Mouse (Mus musculus) neural tube, embryonic 11.5 days (tissue): ENCODE data around the gene Hoxd11. TPM values are rescaled to one million over a fixed set of nuclear protein-coding genes. Genes with fewer than 3 reads are reported as not detected.

ENCODE experiments used
- ATAC-seq: fragments of 200-750 bp; cut with Nextera tagmentation; 2 replicates; pipeline ENCODE4 v1.8.0; 2017; ENCODE audit warnings: moderate number of reproducible peaks, mild to moderate bottlenecking, moderate TSS enrichment, moderate library complexity; ENCODE audit not compliant: insufficient read depth, low FRiP score, low TSS enrichment
- DNase-seq: peaks from one replicate; pipeline ENCODE4 v3.0.0-alpha.2; 2015; ENCODE audit warnings: low spot score
- H3K27ac ChIP-seq: fragments of 300-500 bp; sonication (generic); 2 replicates; pipeline ENCODE4 v1.5.1; 2014; ENCODE audit warnings: low read depth, mild to moderate bottlenecking, low read length
- H3K27me3 ChIP-seq: fragments of 300-500 bp; sonication (generic); 2 replicates; pipeline ENCODE4 v1.6.1; 2014; ENCODE audit warnings: mild to moderate bottlenecking, low read length, mixed read lengths; ENCODE audit not compliant: control insufficient read depth, insufficient read depth
- H3K36me3 ChIP-seq: fragments of 300-500 bp; sonication (generic); 2 replicates; pipeline ENCODE4 v1.6.1; 2014; ENCODE audit warnings: mild to moderate bottlenecking, low read length, moderate library complexity, mixed read lengths; ENCODE audit not compliant: control insufficient read depth, insufficient read depth
- H3K4me1 ChIP-seq: fragments of 300-500 bp; sonication (generic); 2 replicates; pipeline ENCODE4 v1.6.1; 2014; ENCODE audit warnings: low read length, mixed read lengths; ENCODE audit not compliant: control insufficient read depth, insufficient read depth
- H3K4me2 ChIP-seq: fragments of 300-500 bp; sonication (generic); 2 replicates; pipeline ENCODE4 v1.6.1; 2014; ENCODE audit warnings: low read depth, mild to moderate bottlenecking, moderate library complexity
- H3K4me3 ChIP-seq: fragments of 300-500 bp; sonication (generic); 2 replicates; pipeline ENCODE4 v1.5.1; 2014; ENCODE audit warnings: low read depth, low read length
- H3K9ac ChIP-seq: fragments of 300-500 bp; sonication (generic); 2 replicates; pipeline ENCODE4 v1.6.1; 2014; ENCODE audit warnings: mild to moderate bottlenecking, low read length
- H3K9me3 ChIP-seq: fragments of 300-500 bp; sonication (generic); 2 replicates; pipeline ENCODE4 v1.6.1; 2016; ENCODE audit warnings: low read length; ENCODE audit not compliant: control insufficient read depth
- WGBS: fragments of 180-500 bp; shearing (Covaris S2); extraction: QIAGEN DNeasy Blood & Tissue Kit; methylation state at CpG from one replicate; pipeline ENCODE4 v1.1.7; 2014; 5-methylcytosine and 5-hydroxymethylcytosine counted together
- polyA plus RNA-seq: library from polyadenylated mRNA; unstranded; fragments of >200 nt; fragmentation: Nextera tagmentation; extraction: Ambion mirVana; gene quantifications from 2 replicates; pipeline ENCODE4 v1.2.1, GENCODE M21; 2014

Hoxd11 gene
- polyA plus RNA-seq, 1 experiment from 2014 or later = 8.5 TPM

DNA sequence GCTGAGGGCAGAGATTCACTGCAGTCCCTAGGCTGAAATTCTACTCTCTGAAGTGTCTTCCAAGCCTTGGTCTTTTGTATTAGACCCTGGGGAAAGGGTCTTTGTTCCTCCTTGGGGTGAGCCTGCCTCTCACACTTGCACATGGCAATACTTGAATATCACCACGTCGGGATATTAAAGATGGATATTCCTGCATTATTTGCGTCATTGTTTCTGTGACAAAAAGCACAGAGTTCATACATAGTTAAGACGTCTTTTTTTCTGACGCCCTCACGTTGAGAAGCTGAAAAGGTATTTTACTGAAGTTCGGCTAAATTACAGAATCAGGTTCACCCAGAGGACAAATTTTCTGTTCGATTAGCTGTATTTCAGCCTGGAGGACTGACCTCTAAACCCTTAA is 51.0 kb downstream of the Hoxd11 start:
- peaks cover 63% of the 10 kb centered on the region for H3K4me1 ChIP-seq

DNA sequence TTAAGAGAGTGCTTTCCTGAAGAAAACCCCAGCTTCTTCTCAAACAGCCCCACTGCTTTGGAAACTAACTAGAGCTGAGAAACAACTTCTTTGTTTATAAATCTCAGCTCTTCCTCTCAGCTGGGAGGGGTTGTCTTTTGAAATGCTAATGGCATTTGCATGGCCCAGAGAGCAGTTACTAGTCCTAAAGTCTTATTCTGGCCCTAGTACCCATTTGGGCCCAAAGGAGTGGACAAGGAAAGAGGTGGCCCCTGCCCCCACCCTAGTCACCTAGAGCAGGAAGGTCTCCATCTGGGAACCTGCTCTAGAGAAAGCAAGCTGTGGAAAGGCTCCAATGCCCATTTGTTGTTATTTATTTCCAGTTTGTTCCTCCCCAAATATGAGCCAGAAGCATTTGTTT is 51.7 kb downstream of the Hoxd11 start:
- DNase-seq (peak; percentile 64), ATAC-seq (no peak)
- H3K36me3 ChIP-seq = peaks cover 2% of the 10 kb centered on the region; the same call in 1 of the 2 replicates
- H3K27ac ChIP-seq = peak overlapping the region; percentile 99
- peaks cover 66% of the 10 kb centered on the region for H3K4me1 ChIP-seq
- no peaks in the 10 kb centered on the region for H3K9me3 ChIP-seq
- no peaks in the 10 kb centered on the region for H3K27me3 ChIP-seq
- H3K4me2 ChIP-seq = peak overlapping the region; percentile 91
- H3K4me3 ChIP-seq = peak overlapping the region; percentile 48
- peak overlapping the region; percentile 95 for H3K9ac ChIP-seq

More for the DNA sequence above, 51.0 kb downstream of the Hoxd11 start:
- H3K27me3 ChIP-seq = no peaks in the 10 kb centered on the region
- no peak for ATAC-seq
- peak; percentile 56 for DNase-seq
- peaks cover 2% of the 10 kb centered on the region; the same call in 1 of the 2 replicates for H3K36me3 ChIP-seq
- H3K9ac ChIP-seq = peak overlapping the region; percentile 95
- WGBS = under 1% methylated on average over 8 of the region's 8 CpGs
- H3K4me3 ChIP-seq = peak overlapping the region; percentile 48
- H3K27ac ChIP-seq = peak overlapping the region; percentile 99
- H3K4me2 ChIP-seq = peak overlapping the region; percentile 91
- H3K9me3 ChIP-seq = no peaks in the 10 kb centered on the region

DNA sequence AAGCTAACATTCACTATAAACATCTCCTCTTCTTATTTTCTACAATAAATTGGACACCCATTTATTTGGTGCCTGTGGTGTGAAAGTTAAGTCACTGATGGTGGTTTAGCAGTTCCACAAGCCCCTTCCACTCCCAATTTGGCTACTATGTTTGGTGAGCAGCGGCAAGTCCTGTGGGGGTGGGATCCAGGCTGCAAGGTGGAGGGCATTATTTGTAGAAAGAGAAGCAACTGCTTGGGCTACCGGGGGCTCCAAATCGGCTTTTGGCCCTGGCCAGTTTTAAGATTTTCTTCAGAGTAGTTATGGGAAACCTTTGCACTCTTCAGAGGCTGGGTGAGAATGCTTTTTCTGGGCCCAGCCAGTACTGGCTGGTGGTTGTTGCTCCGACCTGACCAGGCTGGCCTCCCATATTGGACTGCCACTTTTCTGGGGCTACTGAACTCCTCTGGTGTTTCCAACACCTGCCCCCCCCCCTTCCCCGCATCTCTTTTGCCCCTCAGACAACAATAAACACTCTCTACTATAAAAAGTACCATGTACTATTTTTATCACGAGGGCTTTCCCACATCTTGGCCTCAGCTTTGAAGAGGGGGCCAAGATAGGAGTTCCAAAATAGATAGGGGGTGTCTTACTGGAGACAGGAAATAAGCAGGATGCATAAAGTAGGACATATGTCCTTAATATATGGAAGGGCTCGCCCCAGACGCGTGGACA is 52.6 kb downstream of the Hoxd11 start:
- peaks cover 2% of the 10 kb centered on the region; the same call in 1 of the 2 replicates for H3K36me3 ChIP-seq
- H3K4me3 ChIP-seq = peak overlapping the region; percentile 48
- no peaks in the 10 kb centered on the region for H3K27me3 ChIP-seq
- H3K9me3 ChIP-seq = no peaks in the 10 kb centered on the region
- peak; percentile 60 for DNase-seq
- ATAC-seq = no peak
- H3K4me2 ChIP-seq = peak overlapping the region; percentile 91
- peak overlapping the region; percentile 95 for H3K9ac ChIP-seq
- 6% methylated on average over 9 of the region's 9 CpGs for WGBS
- H3K4me1 ChIP-seq = peaks cover 68% of the 10 kb centered on the region
- H3K27ac ChIP-seq = peak overlapping the region; percentile 99

DNA sequence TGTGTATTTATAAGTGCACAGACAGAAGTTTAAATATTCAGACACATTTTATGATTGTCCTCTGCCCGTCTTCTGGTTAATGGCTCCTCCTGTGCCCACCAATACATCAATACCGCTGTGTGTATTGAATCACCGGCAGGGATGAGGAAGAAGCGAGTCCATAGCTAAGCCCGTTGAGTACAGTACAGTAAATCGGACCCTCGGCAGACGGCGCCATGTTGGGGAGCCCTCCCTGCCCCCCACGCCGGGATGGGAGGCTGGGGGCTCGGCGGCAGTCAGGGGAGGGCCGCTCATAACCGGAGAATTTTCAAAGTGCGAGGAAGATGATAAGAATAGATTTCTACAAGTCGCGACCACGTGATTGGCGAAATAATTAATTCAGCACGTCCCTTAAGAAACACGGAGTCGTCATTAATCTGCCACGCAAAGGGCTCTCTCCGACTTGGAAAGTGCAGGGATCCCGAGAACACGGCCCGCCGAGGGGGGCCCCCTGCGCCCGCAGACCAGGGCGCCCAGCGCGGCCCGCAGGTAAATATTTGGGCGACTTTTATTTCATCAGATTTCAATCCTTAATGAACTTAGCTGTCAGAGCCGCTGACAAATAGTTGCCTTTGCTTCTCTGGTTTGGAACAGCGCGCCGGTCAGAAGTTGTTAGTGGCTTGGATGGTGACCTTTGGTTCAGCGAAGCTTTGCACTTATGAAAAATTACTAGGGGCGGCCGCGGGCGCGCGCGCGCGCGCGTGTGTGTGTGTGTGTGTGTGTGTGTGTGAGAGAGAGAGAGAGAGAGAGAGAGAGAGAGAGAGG is 53.4 kb downstream of the Hoxd11 start:
- ATAC-seq (no peak), DNase-seq (peak; percentile 84)
- H3K4me1 ChIP-seq = peaks cover 68% of the 10 kb centered on the region
- H3K27ac ChIP-seq = peak overlapping the region; percentile 99
- H3K27me3 ChIP-seq = no peaks in the 10 kb centered on the region
- H3K9me3 ChIP-seq = no peaks in the 10 kb centered on the region
- peak overlapping the region; percentile 95 for H3K9ac ChIP-seq
- H3K4me2 ChIP-seq = peak overlapping the region; percentile 91
- H3K4me3 ChIP-seq = peak overlapping the region; percentile 48
- under 1% methylated on average over 52 of the region's 52 CpGs for WGBS
- peaks cover 2% of the 10 kb centered on the region; the same call in 1 of the 2 replicates for H3K36me3 ChIP-seq

DNA sequence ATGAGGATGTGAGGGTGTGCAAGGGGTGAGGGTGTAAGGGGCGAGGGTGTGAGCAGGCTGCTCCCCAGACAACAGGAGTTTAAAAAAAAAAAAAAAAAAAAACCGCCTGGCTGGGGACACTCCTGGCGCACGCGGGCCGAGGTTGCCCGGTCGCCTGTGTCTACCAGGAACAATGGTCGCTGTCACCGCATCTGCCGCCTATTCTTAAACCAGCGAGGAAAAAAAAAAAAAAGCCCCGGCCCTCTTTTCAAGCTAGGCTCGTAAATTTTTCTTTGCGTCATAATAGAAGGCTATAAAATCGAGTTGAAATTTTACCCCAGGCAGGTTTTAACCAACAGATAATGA is 53.9 kb downstream of the Hoxd11 start:
- Histone ChIP-seq H3K4me3 (peak overlapping the region; percentile 48), H3K9ac (peak overlapping the region; percentile 95), H3K9me3 (no peaks in the 10 kb centered on the region), H3K4me2 (peak overlapping the region; percentile 91), H3K36me3 (no peaks in the 10 kb centered on the region; the same call in 1 of the 2 replicates), H3K4me1 (peaks cover 73% of the 10 kb centered on the region), H3K27ac (peak overlapping the region; percentile 99), H3K27me3 (no peaks in the 10 kb centered on the region)
- WGBS = under 1% methylated on average over 16 of the region's 16 CpGs
- ATAC-seq (peak; percentile 53), DNase-seq (peak; percentile 83)

DNA sequence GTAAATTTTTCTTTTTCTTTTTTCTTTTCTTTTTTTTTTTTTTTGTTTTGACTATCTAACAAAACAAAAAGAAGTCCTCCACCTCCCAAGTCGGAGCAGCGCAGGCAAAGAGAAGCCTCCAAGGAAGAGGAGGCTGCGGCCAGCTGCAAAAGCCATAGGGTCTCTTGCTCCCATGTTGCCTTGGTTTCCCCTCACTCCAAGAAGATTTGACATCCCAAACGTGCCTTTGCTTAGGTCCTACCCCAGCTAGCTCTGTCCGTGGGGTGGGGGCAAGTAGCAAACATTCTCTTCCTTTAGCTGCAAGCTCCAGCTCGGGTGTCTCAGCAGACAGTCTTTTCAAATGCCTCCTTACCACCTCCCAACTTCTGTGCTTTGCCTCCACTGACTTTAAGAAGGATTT is 54.4 kb downstream of the Hoxd11 start:
- peak overlapping the region; percentile 99 for H3K27ac ChIP-seq
- under 1% methylated on average over 6 of the region's 6 CpGs for WGBS
- peak; percentile 71 for DNase-seq
- H3K27me3 ChIP-seq = no peaks in the 10 kb centered on the region
- no peak for ATAC-seq
- peaks cover 72% of the 10 kb centered on the region for H3K4me1 ChIP-seq
- peak overlapping the region; percentile 48 for H3K4me3 ChIP-seq
- peak overlapping the region; percentile 95 for H3K9ac ChIP-seq
- no peaks in the 10 kb centered on the region for H3K36me3 ChIP-seq
- no peaks in the 10 kb centered on the region for H3K9me3 ChIP-seq
- peak overlapping the region; percentile 91 for H3K4me2 ChIP-seq

DNA sequence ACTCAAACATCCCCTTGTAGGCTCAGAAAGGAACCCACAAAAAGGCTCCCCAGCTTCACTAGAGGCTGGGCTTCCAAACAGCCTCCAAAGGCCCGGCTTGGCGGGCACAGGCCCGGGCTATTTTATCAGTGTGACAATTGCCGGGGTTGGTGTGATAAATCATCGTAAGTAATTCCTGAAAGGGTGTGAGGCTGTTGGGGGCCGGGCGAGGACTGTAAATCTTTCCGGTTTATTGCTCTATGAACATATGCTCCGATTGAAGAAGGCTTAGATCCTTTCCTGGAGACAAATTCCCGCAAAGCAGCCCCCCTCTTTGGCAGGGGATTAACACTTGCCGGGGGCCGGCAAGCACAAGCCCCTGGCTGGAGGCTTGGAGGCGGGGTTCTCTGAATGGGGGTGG is 55.1 kb downstream of the Hoxd11 start:
- peak; percentile 85 for DNase-seq
- Histone ChIP-seq H3K4me2 (peak overlapping the region; percentile 91), H3K27me3 (no peaks in the 10 kb centered on the region), H3K9ac (peak overlapping the region; percentile 95), H3K4me3 (peak overlapping the region; percentile 48), H3K4me1 (peaks cover 74% of the 10 kb centered on the region), H3K27ac (peak overlapping the region; percentile 99), H3K9me3 (no peaks in the 10 kb centered on the region), H3K36me3 (no peaks in the 10 kb centered on the region)
- under 1% methylated on average over 13 of the region's 13 CpGs for WGBS
- peak; percentile 62 for ATAC-seq

DNA sequence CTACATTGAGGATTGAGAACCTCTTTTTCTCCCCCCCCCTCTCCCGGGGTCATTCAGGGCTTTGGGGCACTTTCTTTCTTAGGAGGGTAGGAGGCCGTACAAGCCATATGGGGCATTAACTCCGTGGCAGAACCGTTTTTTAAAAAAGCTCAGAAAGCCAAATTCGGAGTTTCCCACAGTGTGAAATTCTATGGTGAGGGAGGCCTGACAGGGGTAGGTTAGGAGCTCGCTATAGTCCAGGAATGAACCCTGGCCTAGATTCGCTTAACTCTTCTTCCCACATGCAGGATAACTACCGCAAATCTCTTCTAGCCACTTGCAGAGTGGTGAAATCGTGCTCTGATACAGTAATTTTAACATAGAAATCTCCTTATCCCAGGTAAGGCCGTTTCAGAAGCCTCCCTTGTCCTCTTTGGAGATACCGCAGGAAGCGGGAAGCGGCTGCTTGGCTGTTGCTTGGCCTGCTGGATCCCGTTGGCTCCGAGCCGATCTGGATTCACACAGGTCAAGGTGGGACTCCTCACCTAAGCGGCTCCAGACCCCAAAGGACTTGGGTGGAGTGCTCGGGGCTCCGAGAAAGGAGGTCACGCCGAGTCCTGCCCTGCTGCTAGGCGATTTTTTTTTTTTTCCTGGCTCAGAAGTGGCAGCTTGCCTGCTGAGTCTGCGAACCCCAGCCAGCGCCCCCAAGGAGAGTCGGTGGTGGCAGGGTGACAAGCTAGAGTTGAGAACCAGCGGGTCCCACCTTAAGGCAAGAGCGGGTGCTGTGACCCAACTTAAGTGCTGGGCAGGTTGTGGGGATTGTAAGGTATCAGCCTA is 55.8 kb downstream of the Hoxd11 start:
- WGBS = 3% methylated on average over 27 of the region's 27 CpGs
- H3K9ac ChIP-seq = peak overlapping the region; percentile 95
- H3K9me3 ChIP-seq = no peaks in the 10 kb centered on the region
- no peaks in the 10 kb centered on the region for H3K27me3 ChIP-seq
- peaks cover 78% of the 10 kb centered on the region for H3K4me1 ChIP-seq
- H3K4me2 ChIP-seq = peak overlapping the region; percentile 91
- ATAC-seq (no peak), DNase-seq (peak; percentile 69)
- H3K4me3 ChIP-seq = peak overlapping the region; percentile 48
- H3K27ac ChIP-seq = peak overlapping the region; percentile 99
- H3K36me3 ChIP-seq = no peaks in the 10 kb centered on the region
